12 mouse cellular contexts compared by ENCODE assay signal in genomic region chr1:155560021-155560420, GRCm38 (mm10). TPM values are rescaled to one million over a fixed set of nuclear protein-coding genes. Genes with fewer than 3 reads are reported as not detected.
DNase-seq lines count a peak whose midpoint lies in the region; ATAC-seq and TF ChIP-seq lines count a peak whose summit lies in the region.
"Had no signal": no experiment of that assay in that cellular context is flagged by ENCODE, and none has a peak within 500 bp of the region (broad histone marks: within the 10 kb centered on the region; RNA-seq: fewer than 3 reads in every experiment).

No protein-coding gene starts in this region.

- H3K4me1 ChIP-seq in kidney, embryonic 16.5 days (ENCODE audit: insufficient read depth, low read length) = peaks cover 21% of the 10 kb centered on the region
- H3K4me1 ChIP-seq in kidney, adult 2 months (ENCODE audit: control insufficient read depth, insufficient read depth, low read length) = peaks cover 6% of the 10 kb centered on the region; the same call in 1 of the 2 replicates
- H3K4me1 ChIP-seq in embryonic facial prominence, embryonic 12.5 days = peaks cover 5% of the 10 kb centered on the region; the same call in 1 of the 2 replicates
- H3K4me1 ChIP-seq in forebrain, postnatal 0 days (ENCODE audit: insufficient read depth) = 0 out of 2 replicates have a peak, but pooled peaks cover 10% of the 10 kb centered on the region
- peaks cover 14% of the 10 kb centered on the region for H3K4me1 ChIP-seq in liver, postnatal 0 days (ENCODE audit: insufficient read depth)

- H3K9me3 ChIP-seq in kidney, embryonic 16.5 days (ENCODE audit: low read length) = no peaks in the 10 kb centered on the region
- H3K9me3 ChIP-seq in embryonic facial prominence, embryonic 12.5 days = no peaks in the 10 kb centered on the region
- H3K9me3 ChIP-seq in forebrain, postnatal 0 days (ENCODE audit: low read length) = no peaks in the 10 kb centered on the region
- H3K9me3 ChIP-seq in liver, postnatal 0 days (ENCODE audit: low read length) = no peaks in the 10 kb centered on the region
- H3K9me3 ChIP-seq: limb, embryonic 15.5 days had no signal

- no peak overlapping the region for H3K9ac ChIP-seq in kidney, embryonic 16.5 days (replicated peaks; ENCODE audit: low read length)
- no peak overlapping the region for H3K9ac ChIP-seq in embryonic facial prominence, embryonic 12.5 days
- no peak overlapping the region for H3K9ac ChIP-seq in forebrain, postnatal 0 days
- H3K9ac ChIP-seq in liver, postnatal 0 days (replicated peaks) = no peak overlapping the region
- H3K9ac ChIP-seq: limb, embryonic 15.5 days had no signal

- TF ChIP-seq EP300 in liver, postnatal 0 days (IDR thresholded peaks at IDR 0.05; ENCODE audit: low read depth) = no peak

- no peak for DNase-seq in kidney, adult 2 months
- no peak for DNase-seq in forebrain, postnatal 0 days
- no peak for DNase-seq in liver, postnatal 0 days
- no peak for DNase-seq in thymus, postnatal 14 days
- DNase-seq in urinary bladder, postnatal 25 days (ENCODE audit: low spot score) = no peak
- DNase-seq in cerebellum, adult 18-20 months = no peak
- DNase-seq: kidney, postnatal 4 days; spleen, adult 18-20 months; thymus, postnatal 36 days had no signal

- 80% methylated on average over 4 of the region's 4 CpGs for WGBS in kidney, embryonic 16.5 days
- 77% methylated on average over 4 of the region's 4 CpGs for WGBS in kidney, adult 2 months
- WGBS in embryonic facial prominence, embryonic 12.5 days = 83% methylated on average over 4 of the region's 4 CpGs
- 86% methylated on average over 4 of the region's 4 CpGs for WGBS in forebrain, postnatal 0 days
- 67% methylated on average over 4 of the region's 4 CpGs for WGBS in liver, postnatal 0 days (ENCODE audit: insufficient replicate concordance)

- no peak for ATAC-seq in kidney, embryonic 16.5 days (ENCODE audit: low FRiP score, low TSS enrichment)
- no peak for ATAC-seq in embryonic facial prominence, embryonic 12.5 days (ENCODE audit: insufficient number of reproducible peaks, insufficient read depth, low FRiP score, low TSS enrichment)
- no peak for ATAC-seq in forebrain, postnatal 0 days
- no peak for ATAC-seq in liver, postnatal 0 days

- H3K4me2 ChIP-seq in kidney, embryonic 16.5 days (replicated peaks; ENCODE audit: low read depth, low read length) = peak overlapping the region; percentile 23; the same call in 1 of the 2 replicates
- H3K4me2 ChIP-seq in embryonic facial prominence, embryonic 12.5 days (replicated peaks) = 0 out of 2 replicates have a peak overlapping the region, but pooled peaks have one; percentile 9
- peak overlapping the region; percentile 1; the same call in 1 of the 2 replicates for H3K4me2 ChIP-seq in forebrain, postnatal 0 days (ENCODE audit: low read depth)
- H3K4me2 ChIP-seq in liver, postnatal 0 days (ENCODE audit: low read depth, low read length) = 0 out of 2 replicates have a peak overlapping the region, but pooled peaks have one; percentile 33
- H3K4me2 ChIP-seq: limb, embryonic 15.5 days had no signal

- H3K27me3 ChIP-seq in kidney, embryonic 16.5 days (ENCODE audit: insufficient read depth, low read length) = no peaks in the 10 kb centered on the region
- H3K27me3 ChIP-seq in kidney, adult 2 months (replicated peaks; ENCODE audit: control insufficient read depth, insufficient read depth, low read length) = no peaks in the 10 kb centered on the region
- no peaks in the 10 kb centered on the region for H3K27me3 ChIP-seq in embryonic facial prominence, embryonic 12.5 days
- H3K27me3 ChIP-seq in forebrain, postnatal 0 days (ENCODE audit: insufficient read depth, low read length) = no peaks in the 10 kb centered on the region
- H3K27me3 ChIP-seq in liver, postnatal 0 days (ENCODE audit: insufficient read depth, low read length) = no peaks in the 10 kb centered on the region
- H3K27me3 ChIP-seq: limb, embryonic 15.5 days had no signal

- TF ChIP-seq POLR2A in kidney, adult 2 months (IDR thresholded peaks at IDR 0.05; ENCODE audit: low read depth, low read length) = no peak

- H3K27ac ChIP-seq in kidney, embryonic 16.5 days (ENCODE audit: low read length) = no peak overlapping the region
- no peak overlapping the region for H3K27ac ChIP-seq in kidney, adult 2 months (ENCODE audit: insufficient read depth, low read depth, low read length)
- H3K27ac ChIP-seq in embryonic facial prominence, embryonic 12.5 days = no peak overlapping the region
- H3K27ac ChIP-seq in forebrain, postnatal 0 days (ENCODE audit: low read depth, low read length) = no peak overlapping the region
- no peak overlapping the region for H3K27ac ChIP-seq in liver, postnatal 0 days (ENCODE audit: low read depth)
- H3K27ac ChIP-seq: limb, embryonic 15.5 days had no signal

- TF ChIP-seq CTCF in kidney, adult 2 months (conservative IDR thresholded peaks at IDR 0.05; ENCODE audit: insufficient read depth, insufficient read length, low read depth, low read length) = no peak
- TF ChIP-seq CTCF in forebrain, postnatal 0 days (IDR thresholded peaks at IDR 0.05; ENCODE audit: low read depth) = no peak
- no peak for TF ChIP-seq CTCF in liver, postnatal 0 days (IDR thresholded peaks at IDR 0.05; ENCODE audit: low read depth)

- no peak overlapping the region for H3K4me3 ChIP-seq in kidney, embryonic 16.5 days (ENCODE audit: low read length)
- no peak overlapping the region for H3K4me3 ChIP-seq in kidney, adult 2 months (ENCODE audit: insufficient read depth, low read depth, low read length)
- 0 out of 2 replicates have a peak overlapping the region, but pooled peaks have one; percentile 6 for H3K4me3 ChIP-seq in embryonic facial prominence, embryonic 12.5 days
- H3K4me3 ChIP-seq in forebrain, postnatal 0 days (ENCODE audit: low read depth, low read length) = no peak overlapping the region
- no peak overlapping the region for H3K4me3 ChIP-seq in liver, postnatal 0 days (ENCODE audit: low read depth, low read length)
- H3K4me3 ChIP-seq: limb, embryonic 15.5 days had no signal

- H3K36me3 ChIP-seq in kidney, embryonic 16.5 days (ENCODE audit: insufficient read depth, low read length) = peaks cover 4% of the 10 kb centered on the region; the same call in 1 of the 2 replicates
- H3K36me3 ChIP-seq in kidney, adult 2 months (ENCODE audit: control insufficient read depth, insufficient read depth, low read length) = no peaks in the 10 kb centered on the region
- H3K36me3 ChIP-seq in embryonic facial prominence, embryonic 12.5 days = peaks cover 3% of the 10 kb centered on the region; the same call in 1 of the 2 replicates
- H3K36me3 ChIP-seq in forebrain, postnatal 0 days (ENCODE audit: insufficient read depth) = peaks cover 4% of the 10 kb centered on the region; the same call in 1 of the 2 replicates
- H3K36me3 ChIP-seq in liver, postnatal 0 days (replicated peaks; ENCODE audit: insufficient read depth, low read length) = peaks cover 1% of the 10 kb centered on the region

RNA-seq across cellular contexts. Expression of gene Acbd6, which starts 2.1 kb away (rescaled TPM):
- 64.5 and 68.4 TPM in 2 replicates for polyA plus RNA-seq in kidney, embryonic 16.5 days (2015; fragmentation: Nextera tagmentation; extraction: Ambion mirVana)
- 75.4 and 92.9 TPM in 2 replicates for polyA plus RNA-seq in kidney, adult 2 months (2012; rRNA removed)
- 107 TPM in 2 replicates for polyA plus RNA-seq in embryonic facial prominence, embryonic 12.5 days (2016; fragmentation: Nextera tagmentation; extraction: Ambion mirVana)
- total RNA-seq in forebrain, postnatal 0 days (2014; rRNA removed) = 98.9 and 114 TPM in 2 replicates
- polyA plus RNA-seq in forebrain, postnatal 0 days (2015; fragmentation: Nextera tagmentation; extraction: Ambion mirVana) = 143 and 152 TPM in 2 replicates
- polyA plus RNA-seq in liver, postnatal 0 days (2015; fragmentation: Nextera tagmentation; extraction: Ambion mirVana) = 34.3 and 38.3 TPM in 2 replicates
